Comparison of ENCODE assay signal across 12 mouse cellular contexts in the genomic region with DNA sequence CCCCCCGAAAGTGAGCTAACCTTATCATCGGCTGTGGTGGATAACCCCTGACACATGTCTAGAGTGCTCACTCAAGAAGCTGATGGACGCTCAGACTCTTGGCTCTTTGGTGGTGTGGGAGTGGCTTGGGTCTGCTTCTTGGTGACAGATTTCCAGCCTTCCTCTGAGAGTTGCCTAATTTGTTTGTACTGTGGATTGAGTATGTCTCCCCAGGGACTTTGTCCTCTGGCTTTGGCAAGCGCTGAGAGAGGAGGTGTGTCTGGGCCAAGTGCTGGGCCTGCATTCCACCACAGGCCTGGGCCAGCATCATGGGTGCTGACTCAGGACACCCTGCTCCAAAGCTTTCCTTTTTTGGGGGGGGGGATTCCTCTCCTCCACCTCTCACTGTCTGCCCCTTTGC. TPM values are rescaled to one million over a fixed set of nuclear protein-coding genes. Genes with fewer than 3 reads are reported as not detected.
DNase-seq lines count a peak whose midpoint lies in the region; ATAC-seq lines count a peak whose summit lies in the region.
"Had no signal": no experiment of that assay in that cellular context is flagged by ENCODE, and none has a peak within 500 bp of the region (broad histone marks: within the 10 kb centered on the region; RNA-seq: fewer than 3 reads in every experiment).

No protein-coding gene starts in this region.

- peak; percentile 20 to 41 for DNase-seq in cerebellum, postnatal 10 days
- DNase-seq in cerebellum, postnatal 4 days (ENCODE audit: low spot score in 2 of 2): no peak
- peak; percentile 21 for DNase-seq in heart, adult 8-10 months (ENCODE audit: low spot score)
- peak; percentile 86 for DNase-seq in kidney, postnatal 14 days
- peak; percentile 78 for DNase-seq in lung, postnatal 25 days (ENCODE audit: low spot score)
- no peak for DNase-seq in embryo, embryonic 10.5 days (ENCODE audit: low spot score)
- DNase-seq in forebrain, embryonic 14.5 days (ENCODE audit: low spot score): no peak
- DNase-seq in layer of hippocampus, postnatal 36 days: no peak
- DNase-seq: forebrain, postnatal 0 days; retina, postnatal 1 day had no signal

- H3K27ac ChIP-seq in forebrain, embryonic 14.5 days (ENCODE audit: low read depth, low read length): no peak overlapping the region
- H3K27ac ChIP-seq: limb, embryonic 12.5 days had no signal

- no peak for ATAC-seq in forebrain, embryonic 14.5 days
- ATAC-seq: CD4-positive, CD25-positive, alpha-beta regulatory T cell, adult 4 months; forebrain, postnatal 0 days had no signal

- H3K4me2 ChIP-seq in forebrain, embryonic 14.5 days (ENCODE audit: low read length): no peak overlapping the region
- H3K4me2 ChIP-seq: limb, embryonic 12.5 days had no signal

- 0 out of 2 replicates have a peak, but pooled peaks cover 6% of the 10 kb centered on the region for H3K9me3 ChIP-seq in forebrain, embryonic 14.5 days (replicated peaks; ENCODE audit: control insufficient read depth, low read length)

- 81% methylated on average over 4 of the region's 4 CpGs for WGBS in forebrain, embryonic 14.5 days

- no peak overlapping the region for H3K4me3 ChIP-seq in forebrain, embryonic 14.5 days (ENCODE audit: low read depth, low read length)
- H3K4me3 ChIP-seq: limb, embryonic 12.5 days had no signal

- no peaks in the 10 kb centered on the region for H3K36me3 ChIP-seq in forebrain, embryonic 14.5 days (ENCODE audit: control insufficient read depth, insufficient read depth, low read length)
- H3K36me3 ChIP-seq: limb, embryonic 12.5 days had no signal

- H3K4me1 ChIP-seq in forebrain, embryonic 14.5 days (ENCODE audit: control insufficient read depth, insufficient read depth, low read length): no peaks in the 10 kb centered on the region

- H3K9ac ChIP-seq in forebrain, embryonic 14.5 days (ENCODE audit: low read length): no peak overlapping the region
- H3K9ac ChIP-seq: forebrain, postnatal 0 days; limb, embryonic 12.5 days had no signal

- no peaks in the 10 kb centered on the region for H3K27me3 ChIP-seq in forebrain, embryonic 14.5 days (replicated peaks; ENCODE audit: control insufficient read depth, insufficient read depth, low read length)

RNA-seq across cellular contexts. Expression of a gene that starts 28.9 kb away (rescaled TPM):
- total RNA-seq in heart, adult 8-10 months (2022): not detected
- polyA plus RNA-seq in forebrain, embryonic 14.5 days (2014; fragmentation: Nextera tagmentation; extraction: Ambion mirVana): 5.2 and 5.5 TPM in 2 replicates
- 1 to 10 TPM; 1.5 to 1.6 TPM for total RNA-seq in layer of hippocampus, postnatal 36 days (2021)
- polyA plus RNA-seq: CD4-positive, CD25-positive, alpha-beta regulatory T cell, adult 4 months had no signal

RNA-seq across cellular contexts. Expression of a gene that starts 40.0 kb away (rescaled TPM):
- under 1 TPM in 2 of 4 experiments, not detected in 2; 0.41 to 0.84 TPM for total RNA-seq in heart, adult 8-10 months (2022)
- 0.33 TPM in 1 of 2 replicates, not detected in the other for polyA plus RNA-seq in forebrain, embryonic 14.5 days (2014; fragmentation: Nextera tagmentation; extraction: Ambion mirVana)
- 1 to 10 TPM; 3.9 to 4.0 TPM for total RNA-seq in layer of hippocampus, postnatal 36 days (2021)
- polyA plus RNA-seq: CD4-positive, CD25-positive, alpha-beta regulatory T cell, adult 4 months; limb, embryonic 12.5 days had no signal

Comparison
In these comparisons a context has a peak if more than half of its experiments do, and no peak if none do; other contexts are left out.
1. DNase-seq: peak in cerebellum, postnatal 10 days (2 of 2), heart, adult 8-10 months (single experiment), kidney, postnatal 14 days (single experiment) and lung, postnatal 25 days (single experiment); none in cerebellum, postnatal 4 days (0 of 2), embryo, embryonic 10.5 days (single experiment), forebrain, embryonic 14.5 days (single experiment) and layer of hippocampus, postnatal 36 days (0 of 2).